Mouse (Mus musculus): ENCODE results near the gene Acot8.

DNA sequence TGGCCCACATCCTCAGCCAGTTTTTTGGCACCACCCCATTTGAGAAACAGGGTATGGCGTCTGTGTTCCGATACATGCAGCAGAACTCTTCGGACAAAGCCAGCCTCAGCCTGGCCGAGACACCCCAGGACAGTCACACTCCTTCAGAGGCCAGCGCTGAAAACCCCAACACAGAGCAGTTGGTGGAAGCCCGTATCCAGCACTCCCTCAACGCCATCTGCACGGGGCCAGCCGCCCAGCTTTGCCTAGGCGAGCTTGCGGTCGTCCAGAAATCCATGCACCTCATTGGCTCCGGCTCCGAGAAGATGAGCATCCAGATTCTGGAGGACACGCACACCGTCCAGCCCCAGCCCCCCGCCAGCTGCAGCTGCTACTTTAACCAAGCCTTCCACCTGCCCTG lies 20.8 kb upstream of the Acot8 start:
- no peak for TF ChIP-seq EP300 (IDR thresholded peaks at IDR 0.05; ENCODE audit: low read depth)
- no peak for TF ChIP-seq CTCF (IDR thresholded peaks at IDR 0.05; ENCODE audit: low read depth)

Data from liver, postnatal 0 days (tissue).